Mouse (Mus musculus): ENCODE data around the gene Olfr15. TPM values are rescaled to one million over a fixed set of nuclear protein-coding genes. Genes with fewer than 3 reads are reported as not detected.
A peak's percentile ranks its signal among the peaks of the same experiment; 100 is the strongest.
"Not testable (repeated sequence)": the region's sequence is repeated elsewhere in the genome, so short reads cannot be mapped to it uniquely, and the experiment has no call there.

The Olfr15 gene
- polyA plus RNA-seq (2016; fragmentation: Nextera tagmentation; extraction: Ambion mirVana), result not detected in 2 replicates

DNA sequence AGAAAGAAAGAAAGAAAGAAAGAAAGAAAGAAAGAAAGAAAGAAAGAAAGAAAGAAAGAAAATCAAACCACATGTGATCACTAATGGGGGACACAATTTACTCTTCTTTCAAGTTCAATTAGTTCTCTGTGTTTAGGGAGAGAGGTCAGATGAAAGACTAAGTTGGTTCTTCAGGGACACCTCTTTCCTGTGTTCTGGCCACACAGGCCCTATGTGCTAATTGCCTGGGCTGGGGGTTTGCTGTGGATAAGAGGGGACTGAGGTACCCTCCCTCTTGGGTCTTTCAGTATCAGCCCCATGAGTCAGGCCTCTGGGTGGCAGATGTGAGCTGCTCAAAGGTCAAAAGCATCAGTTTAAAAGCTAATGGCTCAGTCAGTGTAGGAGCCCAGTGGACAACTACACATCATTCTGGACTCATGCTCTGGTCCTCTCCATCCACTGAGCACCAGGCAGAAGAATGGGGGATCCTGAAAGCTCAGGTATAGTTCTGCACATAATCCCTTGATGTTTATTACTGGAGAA lies at the start of gene Olfr15:
Olfr15 (plus strand) TSS at position 291 of the 522 bp plus-strand sequence.
- no peak for DNase-seq (ENCODE audit: low spot score)
- no peak within 1 kb of the TSS for H3K4me3 ChIP-seq
- H3K9me3 ChIP-seq, result no peaks in the 10 kb centered on the region
- no peaks in the 10 kb centered on the region for H3K4me1 ChIP-seq
- H3K36me3 ChIP-seq, result no peaks in the 10 kb centered on the region
- H3K27ac ChIP-seq, result no peak within 1 kb of the TSS
- H3K27me3 ChIP-seq (ENCODE audit: insufficient read depth, poor library complexity, severe bottlenecking), result no peaks in the 10 kb centered on the region

DNA sequence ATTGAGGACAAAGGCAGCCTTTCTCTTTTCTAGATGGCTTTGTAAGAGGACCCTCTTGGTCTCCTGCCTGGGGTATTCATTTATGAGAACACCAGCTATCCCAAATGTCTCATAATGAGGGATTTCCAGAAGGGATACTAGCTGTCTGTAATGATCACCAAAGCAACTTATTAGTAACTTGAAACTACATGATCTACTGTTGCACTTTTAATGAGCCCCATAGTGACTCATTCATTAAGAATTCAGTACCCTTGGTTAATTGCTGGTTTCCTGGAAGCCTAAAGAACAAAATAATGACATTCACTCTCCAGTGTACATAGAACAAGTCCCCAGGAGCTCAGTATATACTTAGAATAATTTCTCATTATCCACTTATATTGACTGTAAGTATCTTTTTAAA lies 49.4 kb upstream of the Olfr15 start:
- no peaks in the 10 kb centered on the region for H3K4me1 ChIP-seq
- no peak overlapping the region for H3K27ac ChIP-seq
- no peak overlapping the region for H3K4me3 ChIP-seq
- H3K27me3 ChIP-seq (ENCODE audit: insufficient read depth, poor library complexity, severe bottlenecking), result no peaks in the 10 kb centered on the region
- no peaks in the 10 kb centered on the region for H3K9me3 ChIP-seq
- no peak for DNase-seq (ENCODE audit: low spot score)
- no peaks in the 10 kb centered on the region for H3K36me3 ChIP-seq

DNA sequence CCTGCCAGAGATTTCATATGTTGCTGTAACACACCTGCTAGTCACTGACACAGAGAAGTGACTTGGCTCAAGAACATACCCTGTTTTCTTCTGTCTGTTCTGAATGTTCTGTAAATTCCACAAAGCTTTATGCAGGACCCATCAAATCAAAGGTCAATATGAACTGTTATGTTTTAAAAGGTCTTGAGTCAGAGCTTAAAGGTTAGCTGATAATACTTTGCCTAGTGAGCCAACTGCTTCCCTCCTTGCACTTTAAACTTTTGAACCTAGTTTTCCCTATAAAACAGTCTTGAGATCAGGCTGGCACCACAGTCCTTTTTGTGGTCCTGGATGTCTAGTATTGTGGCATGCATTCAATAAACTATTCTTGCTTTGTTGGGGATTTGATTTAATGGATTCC lies 42.3 kb upstream of the Olfr15 start:
- no peak for DNase-seq (ENCODE audit: low spot score)
- Histone ChIP-seq H3K4me3 (no peak overlapping the region), H3K9me3 (no peaks in the 10 kb centered on the region), H3K4me1 (no peaks in the 10 kb centered on the region), H3K36me3 (no peaks in the 10 kb centered on the region), H3K27ac (no peak overlapping the region), H3K27me3 (ENCODE audit: insufficient read depth, poor library complexity, severe bottlenecking) (no peaks in the 10 kb centered on the region)

DNA sequence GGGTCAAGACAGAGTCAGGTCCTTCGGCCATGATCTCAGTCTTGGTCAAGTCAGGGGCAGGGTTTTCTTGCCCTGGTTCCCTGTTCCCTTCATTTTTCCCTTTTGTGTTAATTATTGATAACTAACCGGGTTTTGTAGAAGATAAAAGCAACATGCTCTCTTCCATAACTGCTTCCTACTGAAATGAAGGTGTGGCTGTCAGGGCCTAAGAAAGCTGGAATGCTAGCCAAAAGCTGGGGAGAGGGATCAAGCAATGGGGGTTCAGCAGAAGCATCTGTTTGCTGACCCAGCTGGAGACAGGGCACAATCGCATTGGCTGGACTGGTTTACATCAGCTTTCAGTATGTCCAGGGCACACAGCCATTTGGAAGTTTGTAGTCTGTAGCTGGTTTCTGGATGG lies 22.5 kb upstream of the Olfr15 start:
- Histone ChIP-seq H3K9me3 (no peaks in the 10 kb centered on the region), H3K4me3 (no peak overlapping the region), H3K27me3 (ENCODE audit: insufficient read depth, poor library complexity, severe bottlenecking) (no peaks in the 10 kb centered on the region), H3K27ac (no peak overlapping the region), H3K36me3 (no peaks in the 10 kb centered on the region), H3K4me1 (no peaks in the 10 kb centered on the region)
- WGBS, result 74% methylated on average over 3 of the region's 3 CpGs
- no peak for DNase-seq (ENCODE audit: low spot score)

DNA sequence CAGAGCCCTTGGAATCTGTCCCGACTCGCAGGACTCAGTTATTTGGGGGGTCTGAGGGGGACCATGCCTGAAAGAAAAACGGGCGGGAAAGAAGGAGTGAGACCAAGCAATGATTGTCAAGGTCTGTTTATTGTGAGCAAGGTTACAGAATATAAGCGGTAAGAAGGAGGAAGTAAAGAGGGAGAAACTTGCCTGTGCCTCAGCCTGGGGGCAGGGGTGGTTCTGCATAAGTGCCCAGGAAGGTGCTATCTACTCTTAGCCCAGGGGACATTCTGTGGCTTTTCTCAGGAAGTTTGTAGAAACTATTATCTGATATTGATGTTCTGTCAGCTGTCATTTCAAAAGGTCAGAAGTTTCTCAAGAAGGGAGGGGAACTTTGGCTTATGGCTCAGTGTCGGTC lies 16.0 kb upstream of the Olfr15 start:
- 74% methylated on average over 6 of the region's 6 CpGs for WGBS
- not testable (repeated sequence) for H3K27ac ChIP-seq; H3K27me3 ChIP-seq (ENCODE audit: insufficient read depth, poor library complexity, severe bottlenecking); H3K36me3 ChIP-seq; H3K4me1 ChIP-seq; H3K9me3 ChIP-seq; DNase-seq (ENCODE audit: low spot score); H3K4me3 ChIP-seq

DNA sequence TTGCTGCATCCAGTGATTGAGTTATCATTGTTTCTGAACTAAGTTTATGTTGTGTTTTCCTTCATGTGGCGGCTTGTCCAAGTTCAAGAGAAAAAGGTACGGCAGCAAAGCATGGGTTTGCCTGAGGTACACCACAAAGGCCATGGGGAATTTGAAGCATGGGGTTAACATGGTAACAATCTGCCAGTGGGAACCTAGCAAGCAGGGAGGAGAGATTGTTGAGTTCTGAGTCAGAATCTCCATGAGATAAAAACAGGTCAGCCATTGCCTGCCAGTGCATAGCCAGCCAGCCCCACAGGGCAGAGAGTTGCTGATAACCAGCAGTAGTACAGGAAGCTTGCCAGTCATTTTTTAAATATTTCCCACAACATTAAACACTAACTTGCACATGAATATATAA lies 10.5 kb upstream of the Olfr15 start:
- Histone ChIP-seq H3K27me3 (ENCODE audit: insufficient read depth, poor library complexity, severe bottlenecking) (no peaks in the 10 kb centered on the region), H3K9me3 (no peaks in the 10 kb centered on the region), H3K36me3 (no peaks in the 10 kb centered on the region), H3K4me1 (no peaks in the 10 kb centered on the region), H3K27ac (no peak overlapping the region), H3K4me3 (no peak overlapping the region)
- DNase-seq (ENCODE audit: low spot score), result no peak
- WGBS, result 74% methylated on average over 2 of the region's 2 CpGs

DNA sequence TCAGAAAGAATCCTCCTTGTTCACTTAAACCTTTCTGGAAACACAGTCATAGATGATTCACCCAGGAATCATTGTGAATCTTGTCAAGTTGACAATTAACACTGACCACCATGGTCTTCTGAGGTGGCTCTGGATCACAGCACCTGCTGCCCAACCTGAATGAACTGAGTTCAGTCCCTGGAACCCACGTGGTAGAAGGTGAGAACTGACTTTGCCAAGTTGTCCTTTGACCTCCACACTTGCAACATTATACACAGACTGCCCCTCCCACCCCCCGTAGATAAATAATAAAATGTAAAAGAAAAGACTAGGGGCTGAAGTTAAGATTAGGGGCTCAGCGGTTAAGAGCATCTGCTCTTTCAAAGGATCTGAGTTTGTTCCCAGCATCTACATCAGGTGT lies 2.7 kb upstream of the Olfr15 start:
- no peak overlapping the region for H3K27ac ChIP-seq
- 55% methylated on average over 3 of the region's 3 CpGs for WGBS
- H3K27me3 ChIP-seq (ENCODE audit: insufficient read depth, poor library complexity, severe bottlenecking), result no peaks in the 10 kb centered on the region
- H3K9me3 ChIP-seq, result no peaks in the 10 kb centered on the region
- no peaks in the 10 kb centered on the region for H3K4me1 ChIP-seq
- no peaks in the 10 kb centered on the region for H3K36me3 ChIP-seq
- no peak for DNase-seq (ENCODE audit: low spot score)
- H3K4me3 ChIP-seq, result no peak overlapping the region

DNA sequence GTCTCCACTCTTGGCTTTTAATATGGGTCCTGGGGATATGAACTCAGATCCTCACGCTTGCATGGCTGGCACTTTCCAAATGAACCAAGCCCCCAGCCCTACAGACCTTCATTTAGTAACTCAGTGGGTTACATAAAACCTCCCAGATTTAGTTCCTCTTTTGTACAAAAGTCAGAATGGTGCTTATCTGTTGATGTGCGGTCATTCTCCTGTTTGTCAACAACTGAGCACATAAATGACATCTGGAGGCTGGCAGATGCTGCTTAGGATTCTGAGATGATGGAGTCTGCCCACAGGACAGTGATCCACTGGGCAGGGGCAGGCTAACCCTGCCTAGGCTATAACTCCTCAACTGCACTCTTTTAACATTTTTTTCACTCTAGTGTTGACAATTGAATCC lies 951 bp upstream of the Olfr15 start:
- H3K36me3 ChIP-seq, result no peaks in the 10 kb centered on the region
- DNase-seq (ENCODE audit: low spot score), result no peak
- H3K9me3 ChIP-seq, result no peaks in the 10 kb centered on the region
- no peak overlapping the region for H3K27ac ChIP-seq
- no peaks in the 10 kb centered on the region for H3K27me3 ChIP-seq (ENCODE audit: insufficient read depth, poor library complexity, severe bottlenecking)
- no peaks in the 10 kb centered on the region for H3K4me1 ChIP-seq
- WGBS, result 81% methylated on average over 2 of the region's 2 CpGs
- no peak overlapping the region for H3K4me3 ChIP-seq

DNA sequence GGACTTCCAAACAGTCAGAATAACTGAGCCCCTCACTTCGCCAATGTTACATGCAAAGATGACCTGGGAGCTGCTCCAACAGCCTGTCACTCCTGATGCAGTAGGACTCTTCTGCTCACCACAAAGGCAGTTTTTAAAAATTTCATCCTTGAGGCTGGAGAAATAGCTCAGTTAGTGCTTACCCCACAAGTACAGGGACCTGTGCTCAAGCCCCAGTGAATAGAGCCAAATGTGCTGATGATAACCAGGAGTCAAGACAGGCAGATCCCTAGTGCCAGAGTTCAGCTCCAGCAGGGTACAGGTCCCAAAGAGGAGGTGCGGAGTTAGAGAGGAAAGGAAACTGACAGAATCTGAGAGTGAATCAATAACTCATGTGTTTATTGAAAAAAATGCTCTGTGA lies 4.8 kb downstream of the Olfr15 start:
- WGBS, result 85% methylated on average over 2 of the region's 2 CpGs

DNA sequence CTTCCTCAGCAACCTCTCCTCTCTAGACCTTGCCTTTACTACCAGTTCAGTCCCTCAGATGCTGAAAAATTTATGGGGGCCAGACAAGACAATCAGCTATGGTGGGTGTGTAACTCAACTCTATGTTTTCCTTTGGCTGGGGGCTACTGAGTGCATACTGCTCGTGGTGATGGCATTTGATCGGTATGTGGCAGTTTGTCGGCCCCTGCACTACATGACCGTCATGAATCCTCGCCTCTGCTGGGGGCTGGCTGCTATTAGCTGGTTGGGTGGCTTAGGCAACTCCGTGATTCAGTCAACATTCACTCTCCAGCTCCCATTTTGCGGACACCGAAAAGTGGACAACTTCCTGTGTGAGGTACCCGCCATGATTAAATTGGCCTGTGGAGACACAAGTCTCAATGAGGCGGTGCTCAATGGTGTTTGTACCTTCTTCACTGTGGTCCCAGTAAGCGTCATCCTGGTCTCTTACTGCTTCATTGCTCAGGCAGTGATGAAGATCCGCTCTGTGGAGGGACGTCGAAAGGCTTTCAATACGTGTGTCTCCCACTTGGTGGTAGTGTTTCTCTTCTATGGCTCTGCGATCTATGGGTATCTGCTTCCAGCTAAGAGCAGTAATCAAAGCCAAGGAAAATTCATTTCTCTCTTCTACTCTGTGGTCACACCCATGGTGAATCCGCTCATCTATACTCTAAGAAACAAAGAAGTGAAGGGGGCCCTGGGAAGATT lies 8.6 kb downstream of the Olfr15 start:
- Histone ChIP-seq H3K4me3 (no peak overlapping the region), H3K36me3 (no peaks in the 10 kb centered on the region), H3K27ac (no peak overlapping the region), H3K9me3 (no peaks in the 10 kb centered on the region), H3K27me3 (ENCODE audit: insufficient read depth, poor library complexity, severe bottlenecking) (peaks cover 6% of the 10 kb centered on the region; the same call in 1 of the 2 replicates), H3K4me1 (no peaks in the 10 kb centered on the region; the same call in 1 of the 2 replicates)
- 56% methylated on average over 17 of the region's 17 CpGs for WGBS
- no peak for DNase-seq (ENCODE audit: low spot score)

More for the DNA sequence above, 4.8 kb downstream of the Olfr15 start:
- Histone ChIP-seq H3K4me3 (no peak overlapping the region), H3K9me3 (no peaks in the 10 kb centered on the region), H3K4me1 (no peaks in the 10 kb centered on the region), H3K36me3 (no peaks in the 10 kb centered on the region), H3K27me3 (ENCODE audit: insufficient read depth, poor library complexity, severe bottlenecking) (peaks cover 6% of the 10 kb centered on the region; the same call in 1 of the 2 replicates), H3K27ac (no peak overlapping the region)
- DNase-seq (ENCODE audit: low spot score), result no peak

DNA sequence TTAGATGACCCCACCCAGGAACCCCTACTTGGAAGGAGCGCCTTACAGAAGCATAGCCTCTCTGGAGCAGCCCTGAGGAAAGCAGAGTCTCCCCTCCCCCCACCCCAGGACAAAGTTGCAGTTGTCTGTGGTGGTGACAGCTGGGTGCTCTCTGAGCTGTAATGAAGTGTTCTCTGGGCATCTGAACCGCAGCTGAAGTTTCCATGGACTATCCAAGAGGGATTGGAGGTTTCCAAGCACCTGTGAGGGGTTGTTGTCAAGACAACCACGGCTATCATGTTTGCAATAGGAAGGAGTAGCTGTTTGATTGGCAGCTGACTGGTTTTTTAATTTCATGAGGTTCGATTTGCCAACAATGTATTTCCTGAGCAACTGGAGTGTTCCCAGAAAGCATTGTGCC lies 12.3 kb downstream of the Olfr15 start:
- Histone ChIP-seq H3K4me1 (peaks cover 5% of the 10 kb centered on the region), H3K9me3 (no peaks in the 10 kb centered on the region), H3K4me3 (no peak overlapping the region), H3K27ac (no peak overlapping the region), H3K36me3 (no peaks in the 10 kb centered on the region), H3K27me3 (ENCODE audit: insufficient read depth, poor library complexity, severe bottlenecking) (peaks cover 6% of the 10 kb centered on the region; the same call in 1 of the 2 replicates)
- DNase-seq (ENCODE audit: low spot score), result no peak
- 27% methylated on average over 4 of the region's 4 CpGs for WGBS

DNA sequence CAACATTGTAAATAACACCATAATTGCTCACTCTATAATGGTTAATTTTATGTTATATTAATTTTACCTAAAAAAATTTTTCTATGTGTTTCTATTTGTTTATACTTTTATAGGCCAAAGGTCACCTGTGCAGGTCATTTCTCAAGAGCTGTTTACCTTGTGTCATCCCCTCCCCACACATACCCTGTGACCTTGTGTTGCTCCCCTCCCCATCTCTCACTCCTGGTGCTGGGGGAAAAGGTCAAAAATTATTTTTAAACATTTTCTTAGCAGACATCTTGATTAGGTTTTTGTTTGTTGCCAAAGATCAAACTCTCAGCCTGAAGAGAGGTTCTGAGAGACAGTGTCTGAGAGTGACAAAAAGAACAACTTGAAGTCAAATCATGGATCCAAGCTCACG lies 13.1 kb downstream of the Olfr15 start:
- DNase-seq (ENCODE audit: low spot score), result no peak
- Histone ChIP-seq H3K4me3 (no peak overlapping the region), H3K36me3 (no peaks in the 10 kb centered on the region), H3K9me3 (no peaks in the 10 kb centered on the region), H3K4me1 (peaks cover 7% of the 10 kb centered on the region), H3K27ac (no peak overlapping the region), H3K27me3 (ENCODE audit: insufficient read depth, poor library complexity, severe bottlenecking) (peaks cover 3% of the 10 kb centered on the region; the same call in 1 of the 2 replicates)
- WGBS, result 67% methylated on average over 1 of the region's 1 CpGs

DNA sequence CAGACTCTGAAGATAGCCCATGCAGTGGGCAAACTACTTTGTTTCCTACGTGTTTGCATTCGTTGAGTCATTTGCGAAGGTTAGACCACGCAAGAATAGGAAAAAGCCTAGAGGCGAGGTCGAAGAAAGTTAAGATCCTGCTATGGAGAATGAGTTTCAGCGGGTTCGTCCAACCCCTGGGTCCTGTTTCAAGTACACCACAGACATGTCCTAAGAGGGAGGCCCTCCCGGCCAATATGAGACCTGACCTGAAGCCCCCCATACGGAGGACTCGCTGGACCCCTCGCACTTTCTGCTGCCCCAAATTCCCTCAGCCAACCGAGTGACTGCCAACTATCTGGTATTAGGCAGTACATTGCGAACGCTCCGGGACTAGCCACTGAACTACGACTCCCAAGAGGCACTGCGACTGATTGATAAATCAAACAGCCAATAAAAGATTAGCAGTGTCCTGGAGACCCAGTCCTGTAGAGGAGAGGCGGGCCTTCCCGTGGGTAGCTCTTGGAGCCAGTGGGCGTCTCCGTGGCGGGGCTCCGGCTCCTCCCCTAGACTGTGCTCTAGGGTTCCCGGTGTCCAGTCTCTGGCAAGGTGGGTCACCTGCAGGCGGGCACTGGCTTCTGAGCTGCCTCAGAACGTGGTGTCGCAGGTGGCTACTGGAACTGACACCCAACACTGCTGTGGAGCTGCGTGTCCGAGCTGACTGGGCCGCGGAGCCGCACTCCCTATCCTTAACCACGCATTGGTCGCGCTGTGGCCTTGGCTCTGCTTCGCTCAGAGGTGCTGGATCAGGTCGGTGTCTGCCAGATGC lies 16.2 kb downstream of the Olfr15 start, which contains the start of gene Zfp174:
Zfp174 (plus strand) TSS at position 558 of the 808 bp plus-strand sequence.
- peak; percentile 98 for DNase-seq (ENCODE audit: low spot score)
- 2% methylated on average over 38 of the region's 38 CpGs for WGBS
- H3K4me3 ChIP-seq, result peak within 1 kb of the TSS; percentile 76
- no peaks in the 10 kb centered on the region for H3K9me3 ChIP-seq
- no peaks in the 10 kb centered on the region for H3K27me3 ChIP-seq (ENCODE audit: insufficient read depth, poor library complexity, severe bottlenecking)
- H3K27ac ChIP-seq, result peak within 1 kb of the TSS; percentile 84
- peaks cover 7% of the 10 kb centered on the region for H3K4me1 ChIP-seq
- no peaks in the 10 kb centered on the region for H3K36me3 ChIP-seq
